Mouse (Mus musculus): ENCODE measurements around the gene Csrp2.

Csrp2 gene

GRCm38 (mm10) chr10:110919531-110920343 lies at the start of gene Csrp2:
TSS of gene Csrp2 (plus strand) at chr10:110919789.
- DNase-seq = peak; percentile 91 to 93

- no peak for DNase-seq
Measured at GRCm38 (mm10) chr10:110874853-110875252, 44.7 kb upstream of the Csrp2 start.

GRCm38 (mm10) chr10:110876956-110877355 lies 42.6 kb upstream of the Csrp2 start:
- DNase-seq = no peak

GRCm38 (mm10) chr10:110877851-110878250 lies 41.7 kb upstream of the Csrp2 start:
- no peak for DNase-seq

- no peak for DNase-seq
Measured at GRCm38 (mm10) chr10:110878641-110879040, 40.9 kb upstream of the Csrp2 start.

- DNase-seq = peak in 1 of 2 experiments; percentile 8
Measured at GRCm38 (mm10) chr10:110879426-110880066, 40.0 kb upstream of the Csrp2 start.

- no peak for DNase-seq
Measured at GRCm38 (mm10) chr10:110881346-110881745, 38.2 kb upstream of the Csrp2 start.

- no peak for DNase-seq
Measured at GRCm38 (mm10) chr10:110882701-110883100, 36.9 kb upstream of the Csrp2 start.

- DNase-seq = no peak
Measured at GRCm38 (mm10) chr10:110890656-110891272, 28.8 kb upstream of the Csrp2 start.

GRCm38 (mm10) chr10:110899744-110900501 lies 19.7 kb upstream of the Csrp2 start:
- no peak for DNase-seq

- no peak for DNase-seq
Measured at GRCm38 (mm10) chr10:110903862-110904261, 15.7 kb upstream of the Csrp2 start.

- DNase-seq = no peak
Measured at GRCm38 (mm10) chr10:110916666-110917344, 2.8 kb upstream of the Csrp2 start.

GRCm38 (mm10) chr10:110917521-110917920 lies 2.1 kb upstream of the Csrp2 start:
- DNase-seq = no peak

- DNase-seq = no peak
Measured at GRCm38 (mm10) chr10:110918414-110919391, 886 bp upstream of the Csrp2 start.

- DNase-seq = no peak
Measured at GRCm38 (mm10) chr10:110920368-110920950, 870 bp downstream of the Csrp2 start.

GRCm38 (mm10) chr10:110921890-110922289 lies 2.3 kb downstream of the Csrp2 start:
- no peak for DNase-seq

- DNase-seq = no peak
Measured at GRCm38 (mm10) chr10:110922612-110923011, 3.0 kb downstream of the Csrp2 start.

- DNase-seq = no peak
Measured at GRCm38 (mm10) chr10:110927491-110927890, 7.9 kb downstream of the Csrp2 start.

- DNase-seq = peak in 1 of 2 experiments; percentile 40
Measured at GRCm38 (mm10) chr10:110929756-110930155, 10.2 kb downstream of the Csrp2 start.

GRCm38 (mm10) chr10:110931161-110931912 lies 11.7 kb downstream of the Csrp2 start:
- DNase-seq = no peak

Data from kidney, adult 8-10 months (tissue).